Mouse (Mus musculus): ENCODE measurements at regions not wholly inside any gene's neighbourhood (a gene's known extent, or its start where the extent isn't known, plus 50 kb on each side); places are given as distances from the start of the nearest gene placed in this dataset.

DNA sequence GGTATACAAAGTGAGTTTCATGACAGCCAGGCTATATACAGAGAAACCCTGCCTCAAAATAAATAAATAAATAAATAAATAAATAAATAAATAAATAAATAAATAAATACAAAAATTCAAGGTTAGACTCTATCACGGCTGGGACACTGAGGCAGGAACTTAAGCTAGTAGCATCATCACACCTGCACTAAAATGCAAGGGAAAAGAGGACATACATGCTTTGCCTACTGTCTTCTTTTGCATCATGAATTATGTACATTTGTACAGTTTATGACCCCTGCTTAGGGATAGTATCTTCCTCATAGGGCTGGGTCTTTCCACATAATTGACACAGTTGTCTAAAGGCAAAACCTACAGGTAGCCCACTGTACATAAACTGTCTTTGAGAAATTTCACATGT is 252.5 kb downstream of the Tpm3-rs7 start:
- Histone ChIP-seq H3K9ac (ENCODE audit: low read depth, low read length) (no peak overlapping the region), H3K9me3 (replicated peaks; ENCODE audit: control insufficient read depth, low read length, poor library complexity, severe bottlenecking) (no peaks in the 10 kb centered on the region), H3K4me2 (ENCODE audit: low read length) (no peak overlapping the region), H3K36me3 (ENCODE audit: control insufficient read depth, insufficient read depth, low read length) (no peaks in the 10 kb centered on the region), H3K4me3 (ENCODE audit: low read depth, low read length) (no peak overlapping the region), H3K27ac (ENCODE audit: low read length) (no peak overlapping the region), H3K4me1 (ENCODE audit: control insufficient read depth, insufficient read depth, low read length) (no peaks in the 10 kb centered on the region), H3K27me3 (ENCODE audit: control insufficient read depth, insufficient read depth, low read depth, low read length) (no peaks in the 10 kb centered on the region)
- ATAC-seq = no peak
- WGBS = 89% methylated on average over 1 of the region's 1 CpGs

- Histone ChIP-seq H3K9me3 (replicated peaks; ENCODE audit: control insufficient read depth, low read length, poor library complexity, severe bottlenecking) (no peaks in the 10 kb centered on the region), H3K36me3 (ENCODE audit: control insufficient read depth, insufficient read depth, low read length) (no peaks in the 10 kb centered on the region), H3K4me3 (ENCODE audit: low read depth, low read length) (no peak overlapping the region), H3K4me2 (ENCODE audit: low read length) (no peak overlapping the region), H3K27ac (ENCODE audit: low read length) (no peak overlapping the region), H3K27me3 (ENCODE audit: control insufficient read depth, insufficient read depth, low read depth, low read length) (no peaks in the 10 kb centered on the region), H3K4me1 (ENCODE audit: control insufficient read depth, insufficient read depth, low read length) (no peaks in the 10 kb centered on the region), H3K9ac (ENCODE audit: low read depth, low read length) (no peak overlapping the region)
- ATAC-seq = no peak
- WGBS = 88% methylated on average over 5 of the region's 5 CpGs
Observed at GRCm38 (mm10) chr14:113590811-113591210, 276.4 kb downstream of the Tpm3-rs7 start.

- H3K27me3 ChIP-seq (ENCODE audit: control insufficient read depth, insufficient read depth, low read depth, low read length) = no peaks in the 10 kb centered on the region
- no peak for ATAC-seq
- no peak overlapping the region for H3K9ac ChIP-seq (ENCODE audit: low read depth, low read length)
- no peak overlapping the region for H3K4me3 ChIP-seq (ENCODE audit: low read depth, low read length)
- H3K36me3 ChIP-seq (ENCODE audit: control insufficient read depth, insufficient read depth, low read length) = no peaks in the 10 kb centered on the region
- WGBS = 69% methylated on average over 2 of the region's 2 CpGs
- H3K27ac ChIP-seq (ENCODE audit: low read length) = no peak overlapping the region
- H3K4me2 ChIP-seq (ENCODE audit: low read length) = no peak overlapping the region
- no peaks in the 10 kb centered on the region for H3K4me1 ChIP-seq (ENCODE audit: control insufficient read depth, insufficient read depth, low read length)
- no peaks in the 10 kb centered on the region for H3K9me3 ChIP-seq (replicated peaks; ENCODE audit: control insufficient read depth, low read length, poor library complexity, severe bottlenecking)
Observed at GRCm38 (mm10) chr14:113627115-113627514, 312.7 kb downstream of the Tpm3-rs7 start.

DNA sequence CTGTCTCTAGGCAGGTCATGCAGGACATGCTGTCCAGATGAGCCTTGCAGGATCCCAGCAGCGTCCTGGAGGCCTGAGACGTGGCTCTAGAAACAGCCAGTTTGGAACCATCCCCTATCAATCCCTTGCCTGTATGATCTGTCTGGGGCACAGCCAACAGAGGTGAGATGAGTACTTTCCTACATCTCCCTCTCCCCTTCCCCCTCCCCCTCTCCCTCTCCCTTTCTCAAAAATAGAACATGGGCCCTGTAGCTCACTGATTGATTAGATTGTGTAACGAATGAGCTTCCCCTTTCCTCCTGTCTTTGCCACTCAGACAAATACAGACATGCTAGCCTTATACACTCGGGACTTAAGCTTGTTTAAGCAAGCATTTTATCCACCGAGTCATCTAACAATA is 336.9 kb downstream of the Tpm3-rs7 start:
- H3K36me3 ChIP-seq (ENCODE audit: control insufficient read depth, insufficient read depth, low read length) = no peaks in the 10 kb centered on the region
- H3K4me3 ChIP-seq (ENCODE audit: low read depth, low read length) = no peak overlapping the region
- no peaks in the 10 kb centered on the region for H3K9me3 ChIP-seq (replicated peaks; ENCODE audit: control insufficient read depth, low read length, poor library complexity, severe bottlenecking)
- no peak overlapping the region for H3K27ac ChIP-seq (ENCODE audit: low read length)
- H3K27me3 ChIP-seq (ENCODE audit: control insufficient read depth, insufficient read depth, low read depth, low read length) = no peaks in the 10 kb centered on the region
- no peak for ATAC-seq
- no peak overlapping the region for H3K9ac ChIP-seq (ENCODE audit: low read depth, low read length)
- no peaks in the 10 kb centered on the region for H3K4me1 ChIP-seq (ENCODE audit: control insufficient read depth, insufficient read depth, low read length)
- H3K4me2 ChIP-seq (ENCODE audit: low read length) = no peak overlapping the region
- WGBS = 76% methylated on average over 5 of the region's 5 CpGs

- Histone ChIP-seq H3K27ac (ENCODE audit: low read length) (no peak overlapping the region), H3K9ac (ENCODE audit: low read depth, low read length) (no peak overlapping the region), H3K4me1 (ENCODE audit: control insufficient read depth, insufficient read depth, low read length) (peaks cover 3% of the 10 kb centered on the region; the same call in 1 of the 2 replicates), H3K36me3 (ENCODE audit: control insufficient read depth, insufficient read depth, low read length) (no peaks in the 10 kb centered on the region), H3K4me2 (ENCODE audit: low read length) (no peak overlapping the region), H3K4me3 (ENCODE audit: low read depth, low read length) (no peak overlapping the region), H3K9me3 (replicated peaks; ENCODE audit: control insufficient read depth, low read length, poor library complexity, severe bottlenecking) (no peaks in the 10 kb centered on the region), H3K27me3 (ENCODE audit: control insufficient read depth, insufficient read depth, low read depth, low read length) (no peaks in the 10 kb centered on the region)
- 14% methylated on average over 1 of the region's 1 CpGs for WGBS
- ATAC-seq = 0 out of 2 replicates have a peak, but pooled peaks have one; percentile 32
Observed at GRCm38 (mm10) chr14:113656864-113657263, 342.5 kb downstream of the Tpm3-rs7 start.

- H3K4me3 ChIP-seq (ENCODE audit: low read depth, low read length) = no peak overlapping the region
- no peak overlapping the region for H3K27ac ChIP-seq (ENCODE audit: low read length)
- no peaks in the 10 kb centered on the region for H3K27me3 ChIP-seq (ENCODE audit: control insufficient read depth, insufficient read depth, low read depth, low read length)
- no peaks in the 10 kb centered on the region for H3K4me1 ChIP-seq (ENCODE audit: control insufficient read depth, insufficient read depth, low read length)
- 100% methylated on average over 1 of the region's 1 CpGs for WGBS
- no peak for ATAC-seq
- H3K9ac ChIP-seq (ENCODE audit: low read depth, low read length) = no peak overlapping the region
- H3K4me2 ChIP-seq (ENCODE audit: low read length) = no peak overlapping the region
- H3K9me3 ChIP-seq (replicated peaks; ENCODE audit: control insufficient read depth, low read length, poor library complexity, severe bottlenecking) = no peaks in the 10 kb centered on the region
- no peaks in the 10 kb centered on the region for H3K36me3 ChIP-seq (ENCODE audit: control insufficient read depth, insufficient read depth, low read length)
Observed at GRCm38 (mm10) chr14:113668660-113669059, 354.3 kb downstream of the Tpm3-rs7 start.

DNA sequence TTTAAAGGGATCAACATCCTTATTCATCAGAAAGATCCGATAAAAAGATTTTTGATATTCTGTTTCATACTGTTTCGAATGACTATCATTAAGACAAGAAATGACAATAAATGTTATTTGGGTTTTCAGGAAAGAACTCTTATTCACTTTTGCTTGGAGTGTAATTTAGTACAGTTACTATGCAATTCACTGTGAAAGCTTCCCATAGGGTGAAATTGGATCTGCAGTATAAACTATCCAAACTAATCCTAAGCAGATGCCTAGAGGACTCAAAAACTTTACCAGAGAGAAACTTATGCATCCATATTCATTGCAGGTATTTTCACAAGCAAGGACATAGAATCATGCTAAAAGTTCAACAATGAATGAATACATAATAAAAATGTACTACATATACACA is 355.0 kb downstream of the Tpm3-rs7 start:
- Histone ChIP-seq H3K36me3 (ENCODE audit: control insufficient read depth, insufficient read depth, low read length) (no peaks in the 10 kb centered on the region), H3K27ac (ENCODE audit: low read length) (no peak overlapping the region), H3K27me3 (ENCODE audit: control insufficient read depth, insufficient read depth, low read depth, low read length) (no peaks in the 10 kb centered on the region), H3K9ac (ENCODE audit: low read depth, low read length) (no peak overlapping the region), H3K4me2 (ENCODE audit: low read length) (no peak overlapping the region), H3K4me1 (ENCODE audit: control insufficient read depth, insufficient read depth, low read length) (no peaks in the 10 kb centered on the region), H3K9me3 (replicated peaks; ENCODE audit: control insufficient read depth, low read length, poor library complexity, severe bottlenecking) (no peaks in the 10 kb centered on the region), H3K4me3 (ENCODE audit: low read depth, low read length) (no peak overlapping the region)
- no peak for ATAC-seq
- WGBS = 88% methylated on average over 2 of the region's 2 CpGs

GRCm38 (mm10) chr14:113710953-113711352 is 396.5 kb downstream of the Tpm3-rs7 start:
- H3K27ac ChIP-seq (ENCODE audit: low read length) = no peak overlapping the region
- no peaks in the 10 kb centered on the region for H3K36me3 ChIP-seq (ENCODE audit: control insufficient read depth, insufficient read depth, low read length)
- H3K9me3 ChIP-seq (replicated peaks; ENCODE audit: control insufficient read depth, low read length, poor library complexity, severe bottlenecking) = no peaks in the 10 kb centered on the region
- H3K9ac ChIP-seq (ENCODE audit: low read depth, low read length) = no peak overlapping the region
- no peaks in the 10 kb centered on the region for H3K27me3 ChIP-seq (ENCODE audit: control insufficient read depth, insufficient read depth, low read depth, low read length)
- H3K4me3 ChIP-seq (ENCODE audit: low read depth, low read length) = no peak overlapping the region
- no peaks in the 10 kb centered on the region for H3K4me1 ChIP-seq (ENCODE audit: control insufficient read depth, insufficient read depth, low read length)
- ATAC-seq = no peak
- WGBS = 69% methylated on average over 2 of the region's 2 CpGs
- H3K4me2 ChIP-seq (ENCODE audit: low read length) = no peak overlapping the region

Measured in midbrain, embryonic 16.5 days (tissue).